Mouse (Mus musculus) gastrocnemius, postnatal 10 days (tissue): ENCODE measurements around the gene Defb39. TPM values are rescaled to one million over a fixed set of nuclear protein-coding genes. Genes with fewer than 3 reads are reported as not detected.

Source experiments
- DNase-seq: peaks from one replicate; pipeline ENCODE4 v3.0.0; 2021; ENCODE audit warnings: mixed read lengths
- long read RNA-seq, 2 experiments: library from polyadenylated mRNA; stranded (forward); transcript quantifications; one replicate each; pipeline ENCODE4 v2.0.0; 2021
- total RNA-seq, 2 experiments: library from RNA; stranded (reverse); gene quantifications; 2 replicates each; pipeline ENCODE4 v1.2.3; 2021

The Defb39 gene
- not detected for total RNA-seq
- long read RNA-seq, experiment 1, result 0 reads
- long read RNA-seq, experiment 2, result 0 reads

DNA sequence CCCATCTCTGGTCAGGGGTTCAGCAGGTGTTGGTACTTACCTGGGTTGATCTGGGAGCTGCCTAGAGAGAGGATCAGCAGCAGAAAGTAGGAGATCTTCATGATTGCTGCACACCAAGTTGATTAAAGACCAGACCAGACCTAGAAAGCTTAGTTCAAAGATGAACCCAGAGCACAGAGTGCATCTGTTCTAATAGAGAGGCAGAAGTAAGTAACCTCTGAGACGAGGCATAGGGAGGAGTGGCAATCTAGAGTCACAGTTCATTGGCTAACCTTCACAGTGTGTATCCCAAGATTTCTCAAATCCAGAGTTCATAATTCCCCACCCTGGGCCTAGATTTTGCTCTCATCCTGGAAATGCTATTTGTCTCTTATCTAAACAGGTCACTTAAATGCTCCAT, at the start of gene Defb39:
Gene Defb39, minus strand, starts transcription at position 101 of the 400 bp plus-strand sequence.
- DNase-seq, result no peak

DNA sequence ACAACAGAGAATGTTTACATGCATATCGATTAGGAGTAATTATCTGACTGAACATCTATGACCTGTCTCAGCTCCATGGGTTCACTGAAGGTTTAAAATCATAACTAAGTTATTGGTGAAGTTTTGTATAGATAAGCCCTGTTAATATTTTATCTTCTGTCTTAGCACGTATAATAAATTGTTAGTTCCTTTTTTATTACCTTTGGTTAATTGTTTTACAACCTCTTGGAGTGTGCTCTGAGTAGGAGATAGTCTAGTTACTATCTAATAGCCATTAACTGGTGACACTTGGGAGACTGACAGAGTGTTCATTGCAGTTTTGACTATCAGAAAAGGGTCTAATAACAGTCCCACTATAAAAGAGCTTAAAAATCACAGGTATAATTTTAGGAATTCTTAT, 1.4 kb upstream of the Defb39 start:
- DNase-seq, result no peak

GRCm38 (mm10) chr8:19062891-19063290, 1.7 kb downstream of the Defb39 start:
- DNase-seq, result no peak

- DNase-seq, result no peak
These were observed 19.4 kb downstream of the Defb39 start for GRCm38 (mm10) chr8:19045242-19045641.

DNA sequence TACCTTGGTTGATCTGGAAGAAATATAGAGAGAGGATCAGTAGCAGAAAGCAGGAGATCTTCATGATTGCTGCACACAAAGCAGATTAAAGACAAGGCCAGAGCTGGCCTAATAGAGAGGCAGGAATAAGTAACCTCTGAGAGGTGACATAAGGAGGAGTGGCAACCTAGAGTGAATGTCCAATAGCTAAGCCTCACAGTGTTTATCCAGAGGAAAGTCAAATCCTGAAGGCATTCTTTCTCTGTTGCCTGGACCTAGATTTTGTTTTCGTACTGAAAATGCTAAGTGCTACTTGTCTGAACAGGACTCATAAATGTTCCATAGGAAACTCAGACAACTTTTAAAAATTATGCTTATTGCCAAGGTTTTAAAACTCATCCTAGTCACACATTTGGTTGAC, 38.1 kb downstream of the Defb39 start, which contains the start of gene Defb38:
Gene Defb38, minus strand, starts transcription at position 101 of the 400 bp plus-strand sequence.
- no peak for DNase-seq

Other genes starting within 250 kb of the Defb39 start
- gene Defb40, start 86.6 kb downstream of the Defb39 start, total RNA-seq, result not detected
- not detected for gene Defb37, start 73.8 kb downstream of the Defb39 start, total RNA-seq
- gene Defb38, start 38.2 kb downstream of the Defb39 start, total RNA-seq, result not detected
- not detected for gene Defb12, start 50.0 kb upstream of the Defb39 start, total RNA-seq
- gene Defb34, start 58.9 kb upstream of the Defb39 start, total RNA-seq, result not detected
- gene Gm45826, start 76.0 kb upstream of the Defb39 start, total RNA-seq, result not detected
- not detected for gene Defb14, start 129.5 kb upstream of the Defb39 start, total RNA-seq
- gene Defb4, start 133.9 kb upstream of the Defb39 start, total RNA-seq, result not detected
- not detected for gene Defb6, start 160.7 kb upstream of the Defb39 start, total RNA-seq
- gene Defb46, start 175.1 kb upstream of the Defb39 start, total RNA-seq, result not detected
- gene Defb5, start 182.8 kb upstream of the Defb39 start, total RNA-seq, result not detected
- not detected for gene Defb3, start 228.6 kb upstream of the Defb39 start, total RNA-seq